Mouse (Mus musculus) thymus, adult 2 months (tissue): Measurements from ENCODE around the gene Optc. TPM values are rescaled to one million over a fixed set of nuclear protein-coding genes. Genes with fewer than 3 reads are reported as not detected.

Source experiments
- DNase-seq: peaks from one replicate; pipeline ENCODE4 v3.0.0; 2021
- H3K27ac ChIP-seq: fragments of 200-500 bp; 2 replicates; pipeline ENCODE4 v1.5.1; 2012; ENCODE audit warnings: low read length, control low read depth; ENCODE audit not compliant: control insufficient read depth, insufficient read depth
- H3K27me3 ChIP-seq: fragments of 200-500 bp; 2 replicates; pipeline ENCODE4 v1.6.1; 2012; ENCODE audit warnings: mild to moderate bottlenecking, low read length, moderate library complexity, mixed read lengths; ENCODE audit not compliant: control insufficient read depth, insufficient read depth
- H3K36me3 ChIP-seq: fragments of 200-500 bp; 2 replicates; pipeline ENCODE4 v1.6.1; 2012; ENCODE audit warnings: mild to moderate bottlenecking, low read length, moderate library complexity; ENCODE audit not compliant: control insufficient read depth, insufficient read depth
- H3K4me1 ChIP-seq: fragments of 200-500 bp; replicated peaks from 2 replicates; pipeline ENCODE4 v1.6.1; 2012; ENCODE audit warnings: low read length; ENCODE audit not compliant: control insufficient read depth, insufficient read depth
- H3K4me3 ChIP-seq: fragments of 200-500 bp; 2 replicates; pipeline ENCODE4 v1.5.1; 2012; ENCODE audit warnings: mild to moderate bottlenecking, low read length, control low read depth, moderate library complexity; ENCODE audit not compliant: control insufficient read depth, insufficient read depth
- CTCF ChIP-seq: fragments of 200-500 bp; IDR thresholded peaks from 2 replicates; pipeline ENCODE4 v1.5.1; 2012; ENCODE audit warnings: mild to moderate bottlenecking, control low read depth, low read length, moderate library complexity, borderline replicate concordance; ENCODE audit not compliant: control insufficient read depth, poor library complexity, insufficient read depth; ENCODE audit errors: extremely low read depth
- POLR2A ChIP-seq: fragments of 200-500 bp; IDR thresholded peaks from 2 replicates; pipeline ENCODE4 v1.6.1; 2012; ENCODE audit warnings: mild to moderate bottlenecking, low read length, control low read depth, moderate library complexity; ENCODE audit not compliant: control insufficient read depth, poor library complexity, insufficient read depth; ENCODE audit errors: extremely low read depth
- WGBS: fragments of 180-500 bp; shearing (Covaris S2); methylation state at CpG from one replicate; pipeline ENCODE4 v1.1.7; 2018; 5-methylcytosine and 5-hydroxymethylcytosine counted together
- polyA plus RNA-seq: library from polyadenylated mRNA; depleted of rRNA; stranded (reverse); fragments of >200 nt; gene quantifications from 2 replicates; pipeline ENCODE4 v1.2.3, GENCODE M21; 2012

The Optc gene
- polyA plus RNA-seq, 1 experiment: 1.0 TPM

GRCm38 (mm10) chr1:133941158-133941860 lies 33.5 kb upstream of the Optc start:
- no peak overlapping the region for H3K27ac ChIP-seq
- no peaks in the 10 kb centered on the region for H3K27me3 ChIP-seq
- no peaks in the 10 kb centered on the region for H3K36me3 ChIP-seq
- no peaks in the 10 kb centered on the region for H3K4me1 ChIP-seq
- H3K4me3 ChIP-seq: no peak overlapping the region
- whole genome bisulfite sequencing: 87% methylated on average over 11 of the region's 11 CpGs
- no peak for DNase-seq
- TF ChIP-seq CTCF (no peak), POLR2A (no peak)

DNA sequence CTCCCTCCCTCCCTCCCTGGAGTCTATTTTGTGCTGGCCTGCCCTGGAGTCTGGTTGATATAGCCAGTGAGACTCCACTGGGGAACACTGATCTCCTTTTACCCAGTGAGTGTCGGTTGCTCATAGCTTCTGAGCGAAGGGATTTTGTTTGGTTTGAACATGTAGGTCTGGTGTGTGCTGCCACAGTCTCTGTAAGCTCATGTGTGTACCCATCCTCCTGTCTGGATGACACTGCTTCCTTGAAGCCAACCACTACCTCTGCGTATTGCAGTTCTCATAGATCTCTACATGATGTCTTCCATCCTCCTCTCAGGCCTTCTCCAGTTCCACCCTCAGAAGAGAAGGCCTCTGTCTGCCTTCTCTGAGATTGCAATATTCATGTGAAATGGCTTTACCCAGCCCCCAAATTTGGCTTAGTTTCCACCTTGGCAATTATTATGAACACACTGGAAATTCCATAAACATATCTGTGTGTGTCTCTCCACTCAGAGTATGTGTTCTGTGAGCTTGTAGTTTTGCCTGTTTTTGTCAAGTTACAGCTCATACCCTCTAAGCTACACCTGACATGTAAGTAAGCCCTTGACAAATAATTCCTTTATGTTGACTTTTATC lies 32.8 kb upstream of the Optc start:
- no peaks in the 10 kb centered on the region for H3K36me3 ChIP-seq
- 87% methylated on average over 3 of the region's 3 CpGs for WGBS
- no peak overlapping the region for H3K27ac ChIP-seq

GRCm38 (mm10) chr1:133939708-133940107 lies 31.9 kb upstream of the Optc start:
- Histone ChIP-seq H3K4me3 (no peak overlapping the region), H3K4me1 (no peaks in the 10 kb centered on the region), H3K36me3 (no peaks in the 10 kb centered on the region), H3K27me3 (no peaks in the 10 kb centered on the region), H3K27ac (no peak overlapping the region)
- TF ChIP-seq CTCF (no peak), POLR2A (no peak)
- 94% methylated on average over 8 of the region's 8 CpGs for WGBS
- no peak for DNase-seq

More for the DNA sequence above, 32.8 kb upstream of the Optc start:
- H3K27me3 ChIP-seq: no peaks in the 10 kb centered on the region
- H3K4me3 ChIP-seq: no peak overlapping the region
- H3K4me1 ChIP-seq: no peaks in the 10 kb centered on the region
- no peak for DNase-seq
- no peak for TF ChIP-seq CTCF
- no peak for TF ChIP-seq POLR2A

- no peak for DNase-seq
- Histone ChIP-seq H3K36me3 (no peaks in the 10 kb centered on the region), H3K4me3 (no peak overlapping the region), H3K27ac (no peak overlapping the region), H3K27me3 (no peaks in the 10 kb centered on the region), H3K4me1 (no peaks in the 10 kb centered on the region)
- 89% methylated on average over 3 of the region's 3 CpGs for WGBS
- no peak for TF ChIP-seq POLR2A
- TF ChIP-seq CTCF: no peak
Measured at GRCm38 (mm10) chr1:133936169-133936568, 28.4 kb upstream of the Optc start.

DNA sequence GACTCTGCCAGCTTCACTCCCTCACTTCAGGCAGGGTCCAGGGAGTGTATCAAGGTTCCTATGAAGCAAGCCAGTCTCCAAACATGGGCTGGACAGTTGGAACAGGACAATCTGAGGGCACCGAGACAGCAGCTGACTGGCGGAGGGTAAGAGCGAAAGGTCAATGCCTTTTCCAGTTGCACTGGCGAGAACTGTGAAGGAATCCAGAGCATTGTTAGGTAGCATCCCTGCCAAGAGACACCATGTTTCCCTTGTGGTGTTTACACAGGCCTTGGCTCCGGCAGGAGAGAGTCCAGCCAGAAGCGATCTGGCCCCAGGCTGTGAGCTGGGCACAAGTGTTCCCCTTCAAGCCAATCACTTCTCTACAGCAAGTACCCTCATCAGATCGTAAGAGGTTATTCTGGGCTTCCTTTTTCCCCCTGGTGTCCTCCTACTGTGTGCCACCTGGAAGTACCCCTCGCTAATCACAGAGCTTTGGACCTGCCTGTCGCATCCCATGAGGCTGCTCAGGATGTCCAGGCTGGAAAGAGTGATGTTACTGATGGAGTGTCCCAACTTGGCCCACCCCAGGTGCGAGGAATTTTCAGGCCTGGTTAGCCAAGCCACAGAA lies 26.7 kb upstream of the Optc start:
- no peaks in the 10 kb centered on the region for H3K36me3 ChIP-seq
- TF ChIP-seq POLR2A (no peak), CTCF (no peak)
- 94% methylated on average over 10 of the region's 10 CpGs for WGBS
- no peak overlapping the region for H3K4me3 ChIP-seq
- no peaks in the 10 kb centered on the region for H3K4me1 ChIP-seq
- no peaks in the 10 kb centered on the region for H3K27me3 ChIP-seq
- no peak for DNase-seq
- no peak overlapping the region for H3K27ac ChIP-seq

DNA sequence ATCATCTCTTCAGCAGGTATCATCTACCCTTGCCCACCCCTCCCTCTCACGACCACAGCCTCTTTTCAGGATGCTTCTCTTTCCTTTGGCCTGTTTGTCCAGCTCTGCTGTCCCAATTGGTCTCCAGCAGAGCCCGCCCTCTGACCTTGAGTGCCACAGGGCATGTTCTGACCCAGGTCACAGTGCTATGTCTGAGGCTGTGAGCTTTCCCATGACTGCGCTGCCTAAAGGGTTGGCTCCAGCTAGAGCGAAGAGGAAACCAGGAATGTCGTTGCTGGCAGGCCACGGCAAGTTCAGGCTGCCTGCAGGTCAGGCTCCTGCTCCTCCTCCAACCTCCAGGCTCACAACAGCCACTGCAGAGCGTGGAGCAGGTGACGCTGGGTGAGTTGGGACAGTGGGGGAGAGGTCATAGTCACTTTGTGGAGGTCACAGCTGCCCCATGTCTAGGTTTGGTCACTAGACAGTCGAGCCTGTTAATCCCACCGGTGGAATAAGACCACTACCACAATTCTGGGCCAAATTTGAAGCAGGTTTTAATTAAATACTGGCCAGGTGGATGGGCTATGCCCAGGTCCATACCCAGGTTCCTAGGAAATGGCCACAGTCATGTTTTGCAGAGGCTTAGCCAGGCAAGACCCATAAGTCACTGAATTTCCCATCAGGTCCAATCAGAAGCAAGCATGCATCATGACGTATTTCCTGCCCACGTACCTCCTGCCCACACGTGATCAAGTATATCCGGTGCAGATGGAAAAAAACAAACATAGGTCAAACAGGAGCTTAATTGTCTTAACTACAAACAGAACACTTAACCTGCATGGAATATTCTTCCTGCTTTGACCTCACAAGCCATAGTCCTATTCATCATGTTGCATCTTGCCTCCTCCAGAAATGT lies 25.7 kb upstream of the Optc start:
- DNase-seq: no peak

More for the DNA sequence above, 25.7 kb upstream of the Optc start:
- WGBS: 86% methylated on average over 14 of the region's 14 CpGs
- Histone ChIP-seq H3K36me3 (no peaks in the 10 kb centered on the region), H3K27ac (no peak overlapping the region), H3K4me3 (no peak overlapping the region), H3K4me1 (no peaks in the 10 kb centered on the region), H3K27me3 (no peaks in the 10 kb centered on the region)
- TF ChIP-seq CTCF: no peak
- TF ChIP-seq POLR2A: no peak
